Mouse (Mus musculus): Measurements from ENCODE around the gene Psmd9. TPM values are rescaled to one million over a fixed set of nuclear protein-coding genes. Genes with fewer than 3 reads are reported as not detected.
"Not testable (repeated sequence)": the region's sequence is repeated elsewhere in the genome, so short reads cannot be mapped to it uniquely, and the experiment has no call there.

Psmd9 gene
- polyA plus RNA-seq, 1 experiment from 2014 or later, result 89.4 TPM

DNA sequence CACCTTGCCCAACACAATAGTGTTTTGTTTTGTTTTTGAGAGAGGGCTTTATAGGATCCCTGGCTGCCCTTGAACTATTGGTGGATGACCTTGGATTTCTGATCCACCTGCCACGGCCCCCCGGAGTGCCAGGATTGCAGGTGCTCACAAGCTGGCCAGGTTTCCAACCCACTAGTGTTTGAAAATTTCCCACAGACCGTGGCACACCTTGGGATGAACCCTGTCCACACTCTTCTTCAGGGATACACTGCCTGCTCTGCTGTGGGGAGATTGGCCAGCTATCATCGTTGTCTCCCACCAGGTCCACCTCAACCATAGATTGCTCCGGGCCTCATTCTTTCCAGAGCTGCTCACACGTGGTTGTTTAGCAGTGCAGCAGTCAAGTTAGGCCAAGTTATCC lies 25.6 kb downstream of the Psmd9 start:
- Histone ChIP-seq H3K4me1 (ENCODE audit: control insufficient read depth, insufficient read depth, low read depth, low read length) (no peaks in the 10 kb centered on the region; the same call in 1 of the 2 replicates), H3K36me3 (ENCODE audit: control insufficient read depth, insufficient read depth, low read length) (no peaks in the 10 kb centered on the region), H3K4me3 (ENCODE audit: low read length) (no peak overlapping the region), H3K9ac (ENCODE audit: low read depth, low read length) (no peak overlapping the region), H3K27me3 (replicated peaks; ENCODE audit: control insufficient read depth, insufficient read depth, low read length) (no peaks in the 10 kb centered on the region), H3K4me2 (ENCODE audit: low read length) (no peak overlapping the region), H3K9me3 (ENCODE audit: control insufficient read depth, low read length) (no peaks in the 10 kb centered on the region), H3K27ac (ENCODE audit: low read depth, low read length) (no peak overlapping the region)
- ATAC-seq, result no peak
- 92% methylated on average over 6 of the region's 6 CpGs for WGBS

DNA sequence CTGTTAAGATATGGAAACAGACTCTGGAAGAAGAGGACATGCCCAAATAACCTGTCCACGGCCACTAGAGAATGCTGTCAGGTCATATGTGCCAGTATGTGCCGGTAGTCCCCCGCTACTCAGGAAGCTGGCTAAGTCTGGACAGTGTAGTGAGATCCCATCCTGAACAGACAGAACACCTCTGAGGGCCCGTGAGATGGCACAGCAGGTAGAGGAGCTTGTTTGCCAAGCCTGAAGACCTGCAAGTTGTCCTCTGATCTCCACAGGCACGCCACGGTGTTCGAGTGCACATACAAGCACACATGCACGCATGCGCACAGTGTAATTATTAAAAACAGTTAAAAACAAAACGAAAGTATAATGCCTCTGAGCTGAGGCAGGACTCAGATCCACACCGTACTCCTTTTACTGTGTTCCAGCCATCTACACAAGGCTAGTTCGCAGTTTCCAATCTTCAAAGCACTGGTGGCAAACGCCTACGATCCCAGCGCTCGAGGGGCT lies 26.3 kb downstream of the Psmd9 start:
- Histone ChIP-seq H3K27me3 (replicated peaks; ENCODE audit: control insufficient read depth, insufficient read depth, low read length) (no peaks in the 10 kb centered on the region), H3K4me3 (ENCODE audit: low read length) (no peak overlapping the region), H3K9me3 (ENCODE audit: control insufficient read depth, low read length) (no peaks in the 10 kb centered on the region), H3K4me2 (ENCODE audit: low read length) (no peak overlapping the region), H3K9ac (ENCODE audit: low read depth, low read length) (no peak overlapping the region), H3K27ac (ENCODE audit: low read depth, low read length) (no peak overlapping the region), H3K36me3 (ENCODE audit: control insufficient read depth, insufficient read depth, low read length) (no peaks in the 10 kb centered on the region), H3K4me1 (ENCODE audit: control insufficient read depth, insufficient read depth, low read depth, low read length) (no peaks in the 10 kb centered on the region; the same call in 1 of the 2 replicates)
- WGBS, result 91% methylated on average over 16 of the region's 16 CpGs
- ATAC-seq, result no peak

DNA sequence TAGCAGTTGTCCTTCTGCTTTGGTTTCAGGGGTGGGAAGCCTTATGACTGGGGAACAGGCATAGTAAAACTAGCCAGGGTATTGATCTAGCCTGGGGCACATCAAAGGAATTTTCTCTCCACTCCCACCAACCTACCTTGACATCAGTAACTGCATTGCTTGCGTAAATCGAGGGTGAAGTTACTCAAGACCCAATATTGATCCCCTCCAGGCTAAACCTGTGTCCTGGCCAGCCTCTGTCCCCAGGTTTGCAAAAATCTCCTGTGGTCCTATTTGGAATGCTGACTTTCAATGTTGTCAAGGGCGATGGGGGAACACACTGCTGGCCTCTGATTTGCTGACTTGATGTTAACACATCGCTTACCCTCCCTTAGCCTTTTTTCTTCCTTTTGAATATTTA lies 27.5 kb downstream of the Psmd9 start:
- H3K36me3 ChIP-seq (ENCODE audit: control insufficient read depth, insufficient read depth, low read length), result no peaks in the 10 kb centered on the region
- no peak overlapping the region for H3K9ac ChIP-seq (ENCODE audit: low read depth, low read length)
- no peaks in the 10 kb centered on the region for H3K9me3 ChIP-seq (ENCODE audit: control insufficient read depth, low read length)
- 73% methylated on average over 4 of the region's 4 CpGs for whole genome bisulfite sequencing
- no peaks in the 10 kb centered on the region for H3K27me3 ChIP-seq (replicated peaks; ENCODE audit: control insufficient read depth, insufficient read depth, low read length)
- H3K4me1 ChIP-seq (ENCODE audit: control insufficient read depth, insufficient read depth, low read depth, low read length), result no peaks in the 10 kb centered on the region; the same call in 1 of the 2 replicates
- H3K4me3 ChIP-seq (ENCODE audit: low read length), result no peak overlapping the region
- ATAC-seq, result no peak
- no peak overlapping the region for H3K4me2 ChIP-seq (ENCODE audit: low read length)
- H3K27ac ChIP-seq (ENCODE audit: low read depth, low read length), result no peak overlapping the region

DNA sequence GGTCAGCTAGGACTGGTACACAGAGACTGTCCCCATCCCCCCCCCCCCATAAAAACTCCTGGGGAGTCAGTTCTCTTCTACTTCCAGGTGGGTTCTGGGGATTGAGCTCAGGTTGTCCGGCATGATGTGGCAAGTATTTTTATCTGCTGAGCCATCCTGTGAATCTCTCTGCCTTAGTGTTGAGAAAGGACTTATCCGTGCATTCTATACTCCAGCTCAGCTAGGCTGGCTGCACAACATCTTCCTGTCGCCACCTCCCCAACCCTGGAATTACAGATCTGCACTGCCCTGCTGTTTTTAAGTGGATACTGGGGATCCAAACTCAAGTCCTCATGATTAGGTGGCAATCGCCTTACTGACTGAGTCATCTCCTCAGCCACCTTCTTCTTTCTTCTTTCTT lies 29.3 kb downstream of the Psmd9 start:
- H3K27ac ChIP-seq (ENCODE audit: low read depth, low read length), result no peak overlapping the region
- no peak overlapping the region for H3K9ac ChIP-seq (ENCODE audit: low read depth, low read length)
- 87% methylated on average over 4 of the region's 4 CpGs for WGBS
- no peaks in the 10 kb centered on the region for H3K4me1 ChIP-seq (ENCODE audit: control insufficient read depth, insufficient read depth, low read depth, low read length)
- no peak overlapping the region for H3K4me3 ChIP-seq (ENCODE audit: low read length)
- no peaks in the 10 kb centered on the region for H3K27me3 ChIP-seq (replicated peaks; ENCODE audit: control insufficient read depth, insufficient read depth, low read length)
- ATAC-seq, result no peak
- no peaks in the 10 kb centered on the region for H3K36me3 ChIP-seq (ENCODE audit: control insufficient read depth, insufficient read depth, low read length)
- no peaks in the 10 kb centered on the region for H3K9me3 ChIP-seq (ENCODE audit: control insufficient read depth, low read length)
- H3K4me2 ChIP-seq (ENCODE audit: low read length), result no peak overlapping the region

DNA sequence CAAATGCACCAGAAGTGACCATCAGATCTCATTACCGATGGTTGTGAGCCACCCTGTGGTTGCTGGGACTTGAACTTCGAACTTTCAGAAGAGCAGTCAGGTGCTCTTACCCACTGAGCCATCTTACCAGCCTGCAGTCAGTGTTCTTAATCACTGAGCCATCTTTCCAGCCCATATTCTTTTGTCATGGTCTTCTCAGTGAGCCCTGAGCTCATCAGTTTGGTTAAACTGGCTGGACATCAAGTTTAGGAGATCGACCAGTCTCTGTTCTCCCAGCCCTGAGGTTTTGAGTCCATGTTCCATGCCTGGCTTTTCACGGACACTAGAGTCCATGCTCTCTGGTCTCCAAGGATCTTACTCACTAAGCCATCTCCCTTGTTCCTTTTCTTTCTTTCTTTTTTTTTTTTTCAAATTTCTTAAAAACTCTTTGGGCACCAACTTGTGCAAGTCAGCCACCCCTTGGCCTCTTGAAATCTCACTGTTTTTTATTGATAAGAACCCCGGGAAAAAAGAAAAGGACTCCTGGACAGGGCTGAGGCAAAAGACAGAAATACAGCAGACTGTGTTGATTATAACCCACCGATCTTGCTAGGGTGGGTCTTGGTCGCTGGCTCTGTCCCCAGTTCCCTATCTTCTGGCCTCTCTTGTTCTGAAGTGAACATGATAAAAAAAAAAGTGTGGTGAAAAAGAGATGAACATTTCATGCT lies 31.8 kb downstream of the Psmd9 start:
- not testable (repeated sequence) for H3K9ac ChIP-seq (ENCODE audit: low read depth, low read length); H3K36me3 ChIP-seq (ENCODE audit: control insufficient read depth, insufficient read depth, low read length); H3K4me2 ChIP-seq (ENCODE audit: low read length); H3K27ac ChIP-seq (ENCODE audit: low read depth, low read length); H3K27me3 ChIP-seq (replicated peaks; ENCODE audit: control insufficient read depth, insufficient read depth, low read length); ATAC-seq; H3K4me1 ChIP-seq (ENCODE audit: control insufficient read depth, insufficient read depth, low read depth, low read length); H3K4me3 ChIP-seq (ENCODE audit: low read length); H3K9me3 ChIP-seq (ENCODE audit: control insufficient read depth, low read length)
- 88% methylated on average over 5 of the region's 7 CpGs for WGBS

DNA sequence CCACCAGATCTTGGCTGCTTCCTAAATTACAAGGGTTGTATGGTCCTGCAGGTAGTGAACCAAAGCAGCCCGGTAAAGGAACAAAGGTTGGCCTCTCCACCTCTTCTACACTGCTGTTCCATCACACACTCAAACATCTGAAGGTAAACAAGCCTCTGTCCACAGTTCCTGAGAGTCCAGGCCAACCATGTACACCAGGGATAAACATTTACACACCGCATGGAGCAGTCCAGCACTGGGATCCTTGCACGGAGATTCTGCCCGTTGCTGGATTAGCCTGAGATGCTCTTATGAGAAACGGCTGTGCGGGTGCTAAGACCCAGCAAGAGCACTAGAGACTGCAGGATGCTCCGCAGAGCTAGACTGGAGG lies 32.3 kb downstream of the Psmd9 start:
- Histone ChIP-seq H3K4me2 (ENCODE audit: low read length) (no peak overlapping the region), H3K27me3 (replicated peaks; ENCODE audit: control insufficient read depth, insufficient read depth, low read length) (no peaks in the 10 kb centered on the region), H3K4me1 (ENCODE audit: control insufficient read depth, insufficient read depth, low read depth, low read length) (no peaks in the 10 kb centered on the region), H3K9me3 (ENCODE audit: control insufficient read depth, low read length) (no peaks in the 10 kb centered on the region), H3K9ac (ENCODE audit: low read depth, low read length) (no peak overlapping the region), H3K27ac (ENCODE audit: low read depth, low read length) (no peak overlapping the region), H3K36me3 (ENCODE audit: control insufficient read depth, insufficient read depth, low read length) (no peaks in the 10 kb centered on the region), H3K4me3 (ENCODE audit: low read length) (no peak overlapping the region)
- no peak for ATAC-seq
- WGBS, result 86% methylated on average over 7 of the region's 7 CpGs

DNA sequence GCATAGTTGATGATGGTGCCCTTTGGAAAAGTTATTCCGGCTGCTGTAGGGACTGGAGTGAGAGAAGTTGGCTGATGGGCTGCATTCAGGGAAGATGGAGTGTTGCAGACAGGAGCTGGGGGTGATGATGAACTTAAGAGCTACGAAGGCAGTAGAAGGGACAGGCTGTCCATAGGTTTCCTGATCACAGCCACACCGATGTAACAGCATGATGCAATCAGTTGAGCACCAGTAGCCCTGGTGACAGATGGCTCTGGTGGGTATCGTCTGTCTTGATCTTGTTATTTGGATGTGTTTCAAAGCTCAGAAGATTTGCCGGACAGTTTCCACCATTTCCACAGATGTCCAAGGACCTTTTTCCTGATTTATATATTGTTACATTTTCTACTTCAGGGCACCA lies 32.8 kb downstream of the Psmd9 start:
- no peaks in the 10 kb centered on the region for H3K9me3 ChIP-seq (ENCODE audit: control insufficient read depth, low read length)
- no peak overlapping the region for H3K4me3 ChIP-seq (ENCODE audit: low read length)
- no peak overlapping the region for H3K4me2 ChIP-seq (ENCODE audit: low read length)
- no peaks in the 10 kb centered on the region for H3K4me1 ChIP-seq (ENCODE audit: control insufficient read depth, insufficient read depth, low read depth, low read length)
- WGBS, result 79% methylated on average over 5 of the region's 5 CpGs
- H3K9ac ChIP-seq (ENCODE audit: low read depth, low read length), result no peak overlapping the region
- H3K27me3 ChIP-seq (replicated peaks; ENCODE audit: control insufficient read depth, insufficient read depth, low read length), result no peaks in the 10 kb centered on the region
- no peak overlapping the region for H3K27ac ChIP-seq (ENCODE audit: low read depth, low read length)
- ATAC-seq, result no peak
- no peaks in the 10 kb centered on the region for H3K36me3 ChIP-seq (ENCODE audit: control insufficient read depth, insufficient read depth, low read length)

DNA sequence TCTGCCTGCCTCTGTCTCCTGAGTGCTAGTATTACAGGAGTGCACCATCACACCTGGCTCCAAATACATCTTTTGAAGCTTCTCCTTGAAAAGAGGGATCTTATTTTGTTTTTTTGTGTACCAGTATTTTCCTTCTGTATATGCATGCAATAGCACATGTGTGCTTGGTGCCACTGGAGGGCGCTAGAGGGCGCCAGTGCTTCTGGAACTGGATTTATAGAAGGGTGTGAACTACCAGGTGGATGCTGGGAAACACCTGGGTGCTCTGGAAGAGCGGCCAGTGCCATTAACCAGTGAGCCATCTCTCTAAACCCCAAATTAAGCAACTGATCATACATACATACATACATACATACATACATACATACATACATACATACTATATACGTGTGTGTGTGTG lies 33.6 kb downstream of the Psmd9 start:
- not testable (repeated sequence) for H3K9me3 ChIP-seq (ENCODE audit: control insufficient read depth, low read length); H3K4me3 ChIP-seq (ENCODE audit: low read length); H3K36me3 ChIP-seq (ENCODE audit: control insufficient read depth, insufficient read depth, low read length); H3K27me3 ChIP-seq (replicated peaks; ENCODE audit: control insufficient read depth, insufficient read depth, low read length); H3K4me1 ChIP-seq (ENCODE audit: control insufficient read depth, insufficient read depth, low read depth, low read length); ATAC-seq; H3K9ac ChIP-seq (ENCODE audit: low read depth, low read length); H3K4me2 ChIP-seq (ENCODE audit: low read length); H3K27ac ChIP-seq (ENCODE audit: low read depth, low read length)
- WGBS, result 58% methylated on average over 3 of the region's 4 CpGs

DNA sequence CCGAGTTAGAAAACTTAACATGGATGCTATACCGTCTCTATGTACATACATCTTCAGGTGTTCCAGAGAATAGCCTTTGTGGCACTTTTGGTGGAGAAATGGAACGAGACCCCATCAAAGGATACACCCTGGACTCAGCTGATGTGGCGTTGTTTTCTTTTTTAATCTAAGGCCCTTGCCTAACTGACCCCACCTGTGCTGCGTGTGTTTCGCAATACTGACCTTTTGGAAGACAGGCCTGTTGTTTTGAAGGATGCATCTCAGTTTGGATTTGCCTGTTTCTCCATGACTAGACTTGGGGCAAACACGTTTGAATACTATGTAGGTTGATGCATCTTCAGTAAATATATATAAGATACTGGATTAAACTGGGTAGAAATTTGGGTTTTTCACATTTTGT lies 34.4 kb downstream of the Psmd9 start:
- not testable (repeated sequence) for H3K4me2 ChIP-seq (ENCODE audit: low read length); H3K9me3 ChIP-seq (ENCODE audit: control insufficient read depth, low read length); H3K36me3 ChIP-seq (ENCODE audit: control insufficient read depth, insufficient read depth, low read length); H3K27ac ChIP-seq (ENCODE audit: low read depth, low read length); H3K4me1 ChIP-seq (ENCODE audit: control insufficient read depth, insufficient read depth, low read depth, low read length); ATAC-seq; H3K4me3 ChIP-seq (ENCODE audit: low read length); H3K27me3 ChIP-seq (replicated peaks; ENCODE audit: control insufficient read depth, insufficient read depth, low read length); H3K9ac ChIP-seq (ENCODE audit: low read depth, low read length)
- WGBS, result 87% methylated on average over 7 of the region's 7 CpGs

All from hindbrain, embryonic 16.5 days (tissue).